Mouse (Mus musculus) megakaryocyte, embryonic 14.5 days (primary cell): ENCODE results near the gene 1600002K03Rik. TPM values are rescaled to one million over a fixed set of nuclear protein-coding genes. Genes with fewer than 3 reads are reported as not detected.

Experiments used
- H3K27me3 ChIP-seq: replicated peaks from 2 replicates; pipeline ENCODE3; 2012; ENCODE audit warnings: inconsistent platforms
- H3K36me3 ChIP-seq: replicated peaks from 2 replicates; pipeline ENCODE3; 2012; ENCODE audit warnings: low read length, inconsistent platforms, mixed read lengths
- H3K4me1 ChIP-seq: 2 replicates; pipeline ENCODE4 v1.6.1; 2012; ENCODE audit warnings: inconsistent platforms
- H3K4me3 ChIP-seq: replicated peaks from 2 replicates; pipeline ENCODE3; 2012; ENCODE audit warnings: moderate library complexity, mild to moderate bottlenecking, inconsistent platforms
- H3K9me3 ChIP-seq: 2 replicates; pipeline ENCODE4 v1.6.1; 2012; ENCODE audit warnings: inconsistent platforms
- FLI1 ChIP-seq: IDR thresholded peaks from 2 replicates; pipeline ENCODE4 v1.6.1; 2012; ENCODE audit warnings: low read length, inconsistent platforms, mixed read lengths
- GATA1 ChIP-seq: IDR thresholded peaks from 3 replicates; pipeline ENCODE4 v1.6.1; 2012; ENCODE audit warnings: mixed read lengths, low read length, inconsistent platforms, borderline replicate concordance
- polyA plus RNA-seq: library from polyadenylated mRNA; stranded (reverse); fragments of >175 nt; gene quantifications from 2 replicates; pipeline ENCODE4 v1.2.3, GENCODE M21; 2012; ENCODE audit warnings: low replicate concordance; ENCODE audit not compliant: insufficient read depth

Gene 1600002K03Rik
- 3.0 and 7.7 TPM in 2 replicates for polyA plus RNA-seq

DNA sequence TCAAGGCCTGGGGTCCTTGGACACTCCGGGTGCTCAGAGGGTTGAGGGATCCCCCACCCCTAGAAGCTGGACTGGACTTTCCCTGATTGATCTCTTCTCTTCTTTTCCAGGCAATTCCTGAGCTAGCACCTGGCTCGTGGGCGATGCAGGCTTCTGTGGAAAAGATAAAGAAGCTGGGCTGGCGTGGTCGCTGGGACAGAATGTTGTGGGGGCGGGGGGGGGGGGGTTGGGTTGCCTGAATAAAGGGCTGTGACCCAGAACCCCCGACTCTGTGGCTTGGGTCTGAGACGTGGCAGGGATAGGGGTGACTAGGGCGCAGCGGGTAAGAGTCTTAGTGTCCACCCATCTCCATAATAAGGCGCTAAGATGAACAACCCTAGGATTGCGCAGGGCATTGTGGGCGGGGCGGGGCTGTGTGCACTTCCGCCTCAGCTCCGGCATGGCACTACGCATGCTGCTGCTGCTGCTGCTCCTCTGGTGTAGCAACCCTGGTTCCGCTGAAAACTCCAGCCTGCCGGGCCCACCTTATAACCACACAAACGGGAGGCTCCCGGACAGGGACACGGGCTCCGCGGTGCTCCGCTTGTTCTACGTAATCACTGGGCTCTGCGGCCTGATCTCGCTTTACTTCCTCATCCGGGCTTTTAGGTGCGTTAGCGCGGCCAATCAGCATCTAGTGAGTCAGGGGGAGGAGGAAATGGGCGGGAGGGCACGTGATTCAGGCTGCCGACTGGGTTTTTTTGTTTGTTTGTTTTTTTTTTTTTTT is at the start of gene 1600002K03Rik:
Gene 1600002K03Rik, plus strand, starts transcription at position 418 of the 766 bp plus-strand sequence.
- Histone ChIP-seq H3K36me3 (peaks cover 39% of the 10 kb centered on the region), H3K9me3 (no peaks in the 10 kb centered on the region), H3K27me3 (peaks cover 10% of the 10 kb centered on the region), H3K4me3 (peak within 1 kb of the TSS; percentile 96), H3K4me1 (peaks cover 72% of the 10 kb centered on the region)
- TF ChIP-seq GATA1 (no peak), FLI1 (no peak)

DNA sequence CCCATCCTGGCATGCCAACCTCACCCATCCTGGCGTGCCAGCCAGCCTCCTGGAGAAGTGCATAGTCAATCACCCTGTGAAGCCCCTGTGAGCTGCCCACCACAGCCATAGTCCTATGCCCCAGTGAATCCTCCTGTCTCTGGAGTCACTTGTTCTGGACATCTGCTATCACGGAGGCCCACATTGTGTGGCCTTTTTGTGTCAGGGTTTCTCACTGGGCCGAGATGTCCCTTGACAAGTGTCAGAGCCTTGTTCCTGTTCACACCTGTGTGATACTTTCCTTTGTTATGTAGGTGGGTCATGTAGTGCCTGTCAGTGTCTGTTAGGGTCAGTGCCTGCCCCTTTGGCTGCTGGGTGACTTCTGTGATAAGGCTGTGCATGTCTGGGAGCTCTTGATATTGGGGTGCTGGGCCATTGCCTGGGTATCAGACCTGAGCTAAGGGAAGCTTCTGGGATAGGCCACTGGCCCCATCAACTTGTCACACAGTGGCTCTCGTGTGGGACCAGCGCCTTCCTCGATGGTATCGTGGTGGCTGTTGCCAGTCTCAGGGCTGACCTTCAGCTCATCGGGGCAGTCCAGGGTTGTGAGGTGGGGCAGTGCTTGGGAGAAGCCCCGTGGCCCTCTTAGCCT is 48.7 kb upstream of the 1600002K03Rik start:
- Histone ChIP-seq H3K27me3 (no peaks in the 10 kb centered on the region), H3K4me1 (peaks cover 91% of the 10 kb centered on the region), H3K36me3 (peaks cover 98% of the 10 kb centered on the region), H3K9me3 (no peaks in the 10 kb centered on the region), H3K4me3 (peak overlapping the region; percentile 67)
- TF ChIP-seq GATA1 (no peak), FLI1 (no peak)

DNA sequence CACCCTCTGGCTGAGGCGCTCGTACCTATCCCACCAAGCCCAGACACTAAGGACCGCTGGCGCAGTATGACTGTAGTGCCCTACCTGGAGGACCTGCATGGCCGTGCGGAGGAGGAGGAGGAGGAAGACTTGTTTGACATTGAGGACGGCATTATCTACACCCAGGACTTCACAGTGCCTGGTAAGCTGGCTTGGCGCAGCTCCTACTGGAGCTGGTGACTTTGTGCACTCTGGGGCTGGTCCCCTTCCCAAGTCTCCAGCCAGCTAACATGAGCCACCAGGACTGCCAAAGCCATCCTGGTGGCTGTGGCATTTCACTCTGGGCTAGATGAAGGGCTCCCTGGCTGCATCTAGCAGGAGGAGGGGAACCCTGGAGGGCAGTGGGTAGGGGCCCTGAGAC is 44.8 kb upstream of the 1600002K03Rik start:
- peaks cover 87% of the 10 kb centered on the region for H3K4me1 ChIP-seq
- peak overlapping the region; percentile 8 for H3K4me3 ChIP-seq
- peaks cover 99% of the 10 kb centered on the region for H3K36me3 ChIP-seq
- no peaks in the 10 kb centered on the region for H3K27me3 ChIP-seq
- TF ChIP-seq GATA1: no peak
- TF ChIP-seq FLI1: no peak
- no peaks in the 10 kb centered on the region for H3K9me3 ChIP-seq

DNA sequence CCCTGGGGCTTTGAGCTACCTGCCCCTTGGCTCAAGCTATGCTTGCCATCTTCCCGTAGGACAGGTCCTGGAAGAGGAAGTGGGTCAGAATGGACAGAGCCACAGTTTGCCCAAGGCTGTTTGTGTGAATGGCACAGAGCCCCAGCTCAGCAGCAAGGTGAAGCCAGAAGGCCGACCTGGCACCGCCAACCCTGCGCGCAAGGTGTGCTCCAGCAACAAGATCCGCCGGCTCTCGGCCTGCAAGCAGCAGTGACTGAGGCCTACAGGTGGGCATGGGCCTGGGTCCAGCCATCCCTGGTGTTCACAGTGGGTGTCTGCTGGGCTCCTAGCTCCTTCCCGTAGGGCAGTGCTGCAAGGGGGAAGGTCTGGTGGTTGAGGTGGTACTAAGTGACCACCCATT is 42.9 kb upstream of the 1600002K03Rik start:
- Histone ChIP-seq H3K27me3 (no peaks in the 10 kb centered on the region), H3K9me3 (no peaks in the 10 kb centered on the region), H3K4me3 (no peak overlapping the region), H3K4me1 (peaks cover 81% of the 10 kb centered on the region), H3K36me3 (peaks cover 98% of the 10 kb centered on the region)
- TF ChIP-seq GATA1 (no peak), FLI1 (no peak)

DNA sequence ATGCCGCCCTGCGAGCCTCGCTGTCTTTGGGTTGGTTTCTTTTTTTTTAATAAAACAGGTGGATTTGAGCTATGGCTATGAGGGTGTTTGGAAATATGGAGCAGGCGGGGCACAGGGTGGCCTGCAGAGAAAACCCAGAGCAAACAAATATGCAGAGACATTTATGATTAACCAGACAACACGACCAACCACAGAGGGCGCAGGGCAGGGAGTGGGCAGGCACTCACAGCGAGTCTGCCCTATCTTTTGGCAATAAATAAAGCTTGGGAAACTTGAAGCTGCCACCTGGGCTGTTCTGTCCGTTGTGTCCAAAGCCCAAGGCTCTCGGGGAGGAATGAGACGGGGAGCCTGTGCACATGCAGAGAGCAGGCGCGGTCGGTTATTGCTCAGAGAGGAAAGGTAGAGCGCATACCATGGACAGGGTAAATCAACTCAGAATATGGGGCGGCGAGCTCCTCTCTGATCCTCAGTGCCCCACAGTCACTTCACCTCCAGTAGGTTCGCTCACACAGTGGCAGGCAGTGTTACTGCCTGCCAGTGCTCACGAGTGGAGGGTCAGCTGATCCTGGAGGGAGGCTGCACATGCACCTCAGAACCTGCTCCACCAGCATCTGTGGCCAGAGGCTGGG is 42.2 kb upstream of the 1600002K03Rik start:
- H3K4me1 ChIP-seq: peaks cover 74% of the 10 kb centered on the region
- H3K9me3 ChIP-seq: no peaks in the 10 kb centered on the region
- H3K36me3 ChIP-seq: peaks cover 98% of the 10 kb centered on the region
- H3K27me3 ChIP-seq: no peaks in the 10 kb centered on the region
- no peak for TF ChIP-seq FLI1
- TF ChIP-seq GATA1: no peak
- H3K4me3 ChIP-seq: peak overlapping the region; percentile 10

DNA sequence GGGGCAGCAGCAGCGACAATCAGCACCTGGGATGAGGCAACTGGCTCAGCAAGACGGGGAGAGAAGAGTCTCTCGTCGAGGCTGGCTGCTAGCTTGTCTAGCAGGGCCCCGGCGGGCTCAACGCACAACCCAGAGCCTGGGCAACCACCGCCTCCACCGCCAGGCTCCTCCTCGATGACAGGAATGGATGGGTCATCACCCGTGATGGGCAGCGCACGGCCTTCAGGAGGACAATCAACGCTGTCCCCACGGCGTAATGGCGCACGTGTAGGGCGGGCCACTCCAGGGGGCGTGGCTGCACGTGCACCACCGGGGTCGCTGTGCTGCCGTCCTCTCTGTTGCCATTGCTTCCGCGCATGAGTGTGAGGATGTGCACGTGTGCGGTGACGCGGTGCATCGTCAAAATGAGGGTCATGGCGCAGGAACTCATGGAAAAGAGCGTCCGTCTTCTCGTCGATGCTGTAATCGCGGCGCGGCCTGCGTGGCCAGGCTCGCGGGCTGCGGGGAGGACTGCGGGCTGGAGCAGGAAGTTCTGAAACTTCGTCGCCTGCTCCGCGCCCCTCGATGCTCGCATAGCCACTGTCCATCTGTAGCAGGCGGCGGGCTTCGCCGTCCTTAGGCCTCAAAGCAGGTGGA is 41.3 kb upstream of the 1600002K03Rik start:
- Histone ChIP-seq H3K9me3 (no peaks in the 10 kb centered on the region), H3K27me3 (no peaks in the 10 kb centered on the region), H3K36me3 (peaks cover 95% of the 10 kb centered on the region), H3K4me1 (peaks cover 65% of the 10 kb centered on the region), H3K4me3 (peak overlapping the region; percentile 64)
- TF ChIP-seq FLI1: no peak
- no peak for TF ChIP-seq GATA1

DNA sequence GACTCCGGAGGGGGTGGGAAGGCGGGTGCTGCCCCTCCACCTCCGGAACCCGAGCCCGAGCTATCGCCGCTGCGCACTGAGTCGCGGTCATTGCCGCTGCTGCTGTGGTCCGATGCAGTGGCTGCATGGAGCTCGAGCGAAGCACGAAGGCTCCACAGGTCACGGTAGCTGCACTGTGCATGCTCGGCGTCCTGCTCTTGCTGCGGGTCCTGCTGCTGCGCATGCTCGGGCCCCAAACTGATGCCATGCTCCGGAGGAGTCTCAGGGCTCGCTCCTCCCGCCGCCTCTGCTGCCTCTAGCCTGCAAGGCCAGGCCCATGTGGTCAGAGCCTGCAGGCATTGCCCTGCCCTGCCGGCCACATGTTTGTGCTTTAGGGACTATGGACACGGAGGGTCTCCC is 40.8 kb upstream of the 1600002K03Rik start:
- Histone ChIP-seq H3K9me3 (no peaks in the 10 kb centered on the region), H3K27me3 (no peaks in the 10 kb centered on the region), H3K4me1 (peaks cover 64% of the 10 kb centered on the region), H3K4me3 (peak overlapping the region; percentile 40), H3K36me3 (peaks cover 93% of the 10 kb centered on the region)
- TF ChIP-seq FLI1: no peak

DNA sequence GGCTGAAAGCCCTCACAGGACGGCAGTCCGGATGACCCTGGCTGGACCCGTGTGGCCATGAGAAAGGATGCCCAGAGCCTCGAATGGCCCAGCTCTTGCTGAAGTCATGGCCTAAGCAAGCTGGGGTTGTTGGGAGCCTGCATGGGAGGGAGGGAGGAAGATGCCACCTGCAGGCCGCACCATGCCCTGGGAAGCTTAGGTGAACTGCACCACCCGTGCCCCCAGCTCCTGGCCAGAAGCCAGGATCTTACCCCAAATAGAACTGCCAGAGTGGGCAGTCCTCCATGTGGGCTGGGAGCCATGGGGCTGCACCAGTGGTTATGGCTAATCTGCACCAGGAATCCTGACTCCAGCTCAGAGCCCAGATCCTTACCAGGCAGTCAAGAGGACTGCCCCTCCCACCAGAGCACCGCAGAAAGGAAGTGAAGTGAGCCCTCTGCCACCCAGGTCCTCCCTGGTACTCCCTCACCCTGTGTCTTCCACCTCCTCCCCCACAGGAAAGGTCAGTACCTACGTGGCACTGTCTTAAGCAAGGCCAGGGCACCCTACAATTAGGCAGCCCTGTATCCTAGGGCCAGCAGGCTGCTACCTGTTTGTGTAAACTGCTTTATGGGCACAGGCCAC is 39.4 kb upstream of the 1600002K03Rik start:
- TF ChIP-seq FLI1 (no peak), GATA1 (no peak)
- Histone ChIP-seq H3K27me3 (peaks cover 5% of the 10 kb centered on the region), H3K4me1 (peaks cover 64% of the 10 kb centered on the region), H3K36me3 (peaks cover 81% of the 10 kb centered on the region), H3K4me3 (no peak overlapping the region), H3K9me3 (no peaks in the 10 kb centered on the region)

DNA sequence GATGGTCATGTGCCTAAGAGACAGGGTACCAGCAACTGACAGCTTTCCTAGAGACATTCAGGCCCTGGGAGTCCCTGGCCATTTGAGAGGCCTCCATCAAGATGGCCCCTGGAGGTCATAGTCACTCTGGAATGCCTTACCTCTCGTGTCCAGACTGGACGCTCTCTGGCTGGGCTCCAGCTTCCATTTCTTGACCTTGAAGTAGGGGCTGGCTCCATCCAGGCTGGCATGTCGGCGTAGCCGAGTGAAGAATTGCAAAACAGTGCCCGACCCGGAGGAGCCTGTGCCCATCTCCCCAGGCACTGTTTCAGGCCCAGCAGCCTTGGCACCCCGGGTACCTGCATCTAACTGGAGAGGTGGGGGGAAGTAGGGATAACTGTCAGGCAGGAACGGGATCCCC is 38.3 kb upstream of the 1600002K03Rik start:
- peaks cover 70% of the 10 kb centered on the region for H3K36me3 ChIP-seq
- TF ChIP-seq GATA1: no peak
- TF ChIP-seq FLI1: no peak
- peaks cover 67% of the 10 kb centered on the region for H3K4me1 ChIP-seq

More for the DNA sequence above, 38.3 kb upstream of the 1600002K03Rik start:
- no peaks in the 10 kb centered on the region for H3K9me3 ChIP-seq
- H3K4me3 ChIP-seq: no peak overlapping the region
- H3K27me3 ChIP-seq: peaks cover 10% of the 10 kb centered on the region
